Mouse (Mus musculus): Measurements from ENCODE around the gene Eif4a1. TPM values are rescaled to one million over a fixed set of nuclear protein-coding genes. Genes with fewer than 3 reads are reported as not detected.

Eif4a1 gene
- total RNA-seq, 1 experiment from 2014 or later: 694 TPM

DNA sequence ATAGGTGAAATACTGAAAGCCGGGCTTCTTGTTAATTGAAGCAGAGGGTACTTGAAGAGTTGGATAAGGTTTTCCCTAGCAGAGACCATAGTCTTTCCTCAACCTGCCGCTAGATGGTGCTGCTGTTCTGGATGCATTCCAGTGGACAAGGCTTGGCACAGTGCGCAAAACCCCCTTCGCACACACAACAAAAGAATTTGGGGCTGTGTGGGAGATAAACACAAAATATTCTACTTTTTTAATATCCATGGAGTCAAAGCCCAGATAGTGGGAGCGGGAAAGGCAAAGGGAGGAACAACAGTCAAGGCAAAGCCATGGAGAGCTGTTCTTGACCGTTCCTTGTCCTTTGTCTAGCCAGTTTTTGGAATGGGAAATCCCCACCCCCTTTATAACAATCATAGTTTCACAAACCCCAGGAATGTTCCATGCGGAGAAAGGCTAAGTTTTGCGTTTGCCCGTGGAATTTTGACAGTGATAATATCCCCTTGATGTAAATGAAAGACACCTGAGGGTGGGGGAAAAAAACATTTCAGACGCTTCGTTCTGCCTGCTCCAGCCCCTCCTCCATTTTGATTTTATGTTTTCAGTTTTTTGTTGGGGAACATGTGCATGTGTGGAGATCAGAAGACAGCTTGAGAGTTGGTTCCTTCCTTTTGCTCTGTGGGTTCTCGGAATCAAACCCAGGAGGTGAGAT, 10.8 kb upstream of the Eif4a1 start:
- peak; percentile 50 for ATAC-seq (replicated peaks; ENCODE audit: insufficient number of reproducible peaks, low FRiP score, low TSS enrichment, poor library complexity, severe bottlenecking)

DNA sequence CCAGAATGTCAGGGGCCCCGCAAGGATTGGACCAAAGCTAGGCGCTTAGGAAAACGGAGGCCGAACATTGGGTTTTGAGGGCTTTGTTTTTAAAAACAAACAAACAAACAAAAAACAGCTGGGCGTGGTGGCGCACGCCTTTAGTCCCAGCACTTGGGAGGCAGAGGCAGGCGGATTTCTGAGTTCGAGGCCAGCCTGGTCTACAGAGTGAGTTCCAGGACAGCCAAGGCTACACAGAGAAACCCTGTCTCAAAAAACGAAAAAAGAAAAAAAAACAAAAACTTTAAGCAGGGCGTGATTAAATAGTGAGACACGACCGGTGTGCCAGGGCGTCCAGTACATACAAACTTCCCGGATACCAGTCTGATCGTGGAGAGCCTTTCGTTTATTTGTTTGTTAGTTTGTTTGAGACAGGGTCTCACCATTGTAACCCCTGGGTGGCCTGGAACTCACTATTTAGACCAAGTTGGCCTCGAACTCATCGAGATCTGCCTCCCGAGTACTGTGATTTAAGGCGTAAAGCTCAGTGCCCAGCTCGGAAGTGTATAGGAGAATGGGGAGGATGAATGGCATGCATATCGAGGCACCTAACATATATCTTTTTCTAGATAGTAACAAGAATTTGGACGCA, 10.1 kb upstream of the Eif4a1 start:
- no peak for ATAC-seq (replicated peaks; ENCODE audit: insufficient number of reproducible peaks, low FRiP score, low TSS enrichment, poor library complexity, severe bottlenecking)

DNA sequence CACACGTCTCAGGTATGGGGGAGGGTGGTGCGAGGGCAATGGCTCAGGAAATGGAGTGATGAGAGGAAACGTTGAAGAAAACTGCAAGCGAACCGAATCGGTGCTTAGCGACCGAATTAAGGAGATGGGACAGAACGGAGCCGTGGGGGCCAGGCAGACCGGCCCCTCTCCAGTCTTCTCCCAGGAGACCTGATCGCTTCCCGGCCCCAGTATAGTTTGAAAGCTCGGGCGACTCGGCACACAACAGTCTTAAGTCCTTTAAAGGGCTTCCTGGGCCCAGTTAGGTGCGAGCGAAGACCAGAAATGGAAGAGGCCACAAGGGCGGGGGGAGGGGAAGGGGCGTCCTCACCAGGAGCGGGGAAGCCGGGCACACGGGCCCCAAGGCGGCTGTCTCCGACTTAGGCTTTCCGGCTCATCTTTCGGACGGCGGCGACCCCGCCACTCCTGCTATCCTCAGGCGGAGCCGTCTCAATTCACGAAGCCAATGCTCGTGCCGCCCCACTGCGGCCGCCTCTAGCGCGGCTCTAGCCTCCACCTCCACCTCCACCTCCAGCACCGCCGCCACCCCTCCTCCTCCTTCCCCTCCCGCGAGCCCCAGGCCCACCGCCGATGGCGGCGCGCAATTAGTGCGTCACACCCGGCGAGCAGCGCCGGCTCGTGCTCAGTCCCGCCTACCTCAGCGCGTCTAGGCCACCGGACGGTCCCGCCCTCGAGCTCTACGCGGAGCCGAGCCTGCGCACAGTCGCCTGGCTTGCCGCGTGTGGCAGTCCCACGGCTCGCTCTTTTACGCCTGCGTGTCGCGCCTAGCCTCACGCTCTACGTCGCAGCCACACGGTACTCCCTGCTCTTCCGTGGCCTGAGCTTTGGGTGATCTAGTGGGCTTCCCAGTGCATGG, 9.3 kb upstream of the Eif4a1 start, which contains the start of gene Senp3:
TSS of gene Senp3 (minus strand) at position 771 of the 895 bp plus-strand sequence.
- peak; percentile 84 for ATAC-seq (replicated peaks; ENCODE audit: insufficient number of reproducible peaks, low FRiP score, low TSS enrichment, poor library complexity, severe bottlenecking)

DNA sequence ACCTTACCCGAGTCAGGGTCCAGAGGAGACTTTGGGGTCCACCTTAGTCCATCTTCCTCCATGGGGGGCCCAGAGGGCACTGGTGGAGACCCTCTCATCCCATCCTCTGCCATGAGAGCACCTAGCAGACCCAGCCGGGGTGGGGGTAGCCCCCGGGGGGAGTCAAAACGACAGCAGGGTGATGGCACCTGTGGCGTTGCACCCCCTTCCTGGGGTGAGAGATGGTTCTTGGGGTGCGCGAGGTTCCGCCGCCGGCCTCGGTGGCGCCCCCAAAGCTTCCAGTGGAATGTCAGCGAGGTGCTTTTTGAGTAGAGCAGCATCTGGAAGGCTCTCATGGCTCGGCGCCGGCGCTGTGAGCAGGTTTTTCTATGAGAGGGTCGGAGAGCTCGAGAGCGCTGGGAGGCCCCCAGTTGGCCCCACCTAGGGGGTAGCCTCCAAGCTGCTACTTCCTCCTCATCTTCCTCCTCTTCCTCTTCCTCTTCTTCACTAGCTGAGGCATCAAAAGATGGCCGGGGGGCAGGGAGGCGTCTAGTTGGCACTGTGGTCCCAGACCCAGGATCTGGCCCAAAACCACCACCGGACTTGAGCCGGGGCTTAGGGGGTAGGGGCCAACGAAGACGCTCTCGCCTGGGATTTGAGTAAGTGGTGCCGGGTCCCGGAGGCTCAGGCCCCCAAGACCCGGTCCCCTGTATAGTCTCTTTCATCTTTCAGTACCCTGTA, 8.1 kb upstream of the Eif4a1 start:
- no peak for ATAC-seq (replicated peaks; ENCODE audit: insufficient number of reproducible peaks, low FRiP score, low TSS enrichment, poor library complexity, severe bottlenecking)

DNA sequence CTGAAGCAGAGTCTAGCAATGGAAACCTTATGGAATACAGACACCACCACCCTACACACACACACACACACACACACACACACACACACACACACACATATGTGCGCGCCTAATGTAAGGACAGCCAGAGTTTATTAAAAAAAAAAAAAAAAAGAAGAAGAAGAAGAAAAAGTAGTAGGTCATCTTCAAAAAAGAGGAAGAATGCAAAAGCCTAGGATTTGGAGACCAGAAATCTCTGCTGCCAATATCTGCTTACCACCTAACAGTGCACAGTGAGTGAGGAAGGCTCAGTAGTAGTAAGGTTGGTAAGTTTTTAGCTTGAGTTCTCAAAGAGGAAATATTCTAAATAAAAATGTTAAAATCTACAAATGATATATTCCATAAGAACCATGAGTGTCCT, 6.9 kb upstream of the Eif4a1 start:
- ATAC-seq (replicated peaks; ENCODE audit: insufficient number of reproducible peaks, low FRiP score, low TSS enrichment, poor library complexity, severe bottlenecking): no peak

DNA sequence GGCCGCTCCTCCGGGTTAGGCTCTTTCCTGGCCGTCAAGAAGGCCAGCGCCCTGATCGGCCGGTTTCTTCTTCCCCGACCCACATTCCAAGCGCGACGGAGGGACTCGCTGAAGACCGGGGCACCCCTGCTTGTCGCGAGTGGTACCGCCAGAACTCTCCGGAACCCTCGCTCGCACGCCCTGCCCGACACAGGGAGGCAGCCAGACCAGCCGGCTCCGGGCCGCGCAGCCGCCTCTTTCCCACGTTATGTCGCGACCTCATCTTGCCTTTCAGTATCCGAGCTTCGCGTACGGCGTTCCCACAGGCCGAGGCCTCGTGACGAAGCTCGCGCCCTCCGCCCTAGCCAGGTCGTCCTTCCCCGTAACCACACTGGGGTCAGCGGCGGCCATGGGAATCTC, 498 bp downstream of the Eif4a1 start:
- no peak for ATAC-seq (replicated peaks; ENCODE audit: insufficient number of reproducible peaks, low FRiP score, low TSS enrichment, poor library complexity, severe bottlenecking)

DNA sequence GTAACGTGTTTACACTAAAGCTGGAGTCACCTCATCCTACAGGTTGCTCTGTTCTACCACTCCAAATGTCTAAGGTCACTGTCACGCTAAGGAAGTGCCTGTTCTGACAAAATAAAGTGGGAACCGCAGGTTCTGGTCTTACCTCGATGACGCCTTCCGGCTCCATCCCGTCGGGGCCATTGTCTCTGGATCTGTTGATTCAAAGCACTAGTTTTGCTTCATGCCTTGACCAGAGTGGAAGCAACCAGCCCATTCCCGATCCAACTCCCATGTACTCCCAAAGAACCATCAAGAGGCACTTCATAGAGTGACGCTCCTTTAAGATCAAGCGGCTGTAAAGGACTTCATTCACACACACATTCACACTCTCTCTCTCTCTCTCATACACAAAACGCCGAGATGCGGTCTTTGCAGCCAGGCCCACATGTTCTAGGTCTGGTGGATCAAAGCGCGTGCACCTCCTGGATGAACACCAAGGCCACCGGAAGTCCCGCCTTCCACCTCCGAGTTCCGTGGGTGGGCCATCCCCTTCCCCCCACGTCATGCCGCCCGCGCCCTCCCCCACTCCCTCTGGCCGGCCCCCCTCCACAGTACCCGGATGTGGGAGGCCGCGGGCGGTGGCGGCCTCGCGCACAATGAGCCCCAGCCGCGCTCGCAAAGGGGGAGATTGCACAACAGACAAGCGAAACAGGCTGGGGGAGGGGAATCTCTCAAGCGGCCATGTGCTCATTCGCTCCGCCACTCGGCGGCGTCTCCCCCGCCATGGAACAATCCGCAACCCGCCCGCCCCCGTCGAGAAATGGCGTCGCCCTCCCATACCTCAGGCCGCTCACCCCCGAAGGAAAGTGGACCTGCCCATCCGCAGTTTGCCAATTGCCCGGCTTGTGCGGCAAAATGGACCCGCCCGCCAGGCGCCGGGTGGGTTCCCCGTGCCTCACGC, 1.2 kb downstream of the Eif4a1 start:
- ATAC-seq (replicated peaks; ENCODE audit: insufficient number of reproducible peaks, low FRiP score, low TSS enrichment, poor library complexity, severe bottlenecking): peak; percentile 66

DNA sequence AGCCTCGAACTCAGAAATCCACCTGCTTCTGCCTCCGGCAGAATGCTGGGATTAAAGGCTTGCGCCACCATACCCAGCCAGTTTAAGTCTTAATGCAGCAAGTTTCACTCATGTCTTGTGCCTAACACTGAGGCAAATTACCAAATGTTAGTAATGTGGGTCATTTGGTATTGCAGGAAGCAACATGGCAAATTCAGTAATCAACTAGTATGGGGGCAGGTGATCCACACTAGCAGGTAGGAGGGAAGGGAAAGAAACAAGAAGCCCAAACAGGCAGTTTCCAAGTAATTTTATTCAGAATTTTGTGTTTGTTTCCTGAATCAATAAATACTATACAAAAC, 5.6 kb downstream of the Eif4a1 start:
- ATAC-seq (replicated peaks; ENCODE audit: insufficient number of reproducible peaks, low FRiP score, low TSS enrichment, poor library complexity, severe bottlenecking): no peak

DNA sequence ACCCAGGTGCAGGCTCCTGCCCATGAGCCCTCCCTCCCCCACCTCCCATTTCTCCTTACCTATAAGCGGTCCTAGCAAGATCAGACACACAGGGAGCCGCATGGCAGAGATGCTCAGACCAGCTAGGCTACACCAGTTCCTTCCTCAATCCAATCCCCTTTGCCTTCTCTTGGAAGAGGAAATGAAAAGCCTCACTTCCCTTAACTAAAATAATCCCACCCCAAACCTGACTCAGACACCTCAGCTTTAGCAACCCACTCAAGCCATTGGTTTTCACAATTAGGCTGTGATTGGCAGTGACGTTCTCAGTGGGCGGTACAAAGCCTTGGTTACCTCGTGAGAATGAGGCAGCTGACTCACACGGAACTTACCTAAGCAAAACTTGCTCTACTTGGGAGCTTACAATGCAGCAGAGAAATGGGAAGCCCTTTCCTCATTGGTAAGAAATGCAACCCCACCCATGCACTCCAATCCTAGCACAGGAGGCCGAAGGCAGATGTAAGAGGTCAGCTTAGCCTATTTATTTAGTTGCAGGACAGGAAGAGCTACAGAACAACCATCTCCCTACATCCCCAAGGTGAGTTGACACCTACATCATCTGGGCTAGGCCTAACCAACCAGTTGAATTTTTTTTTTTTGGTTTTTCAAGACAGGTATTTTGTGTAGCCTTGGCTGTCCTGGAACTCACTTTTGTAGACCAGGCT, 6.1 kb downstream of the Eif4a1 start, which contains the start of gene Cd68:
TSS of gene Cd68 (minus strand) at position 193 of the 704 bp plus-strand sequence.
- ATAC-seq (replicated peaks; ENCODE audit: insufficient number of reproducible peaks, low FRiP score, low TSS enrichment, poor library complexity, severe bottlenecking): peak; percentile 75

DNA sequence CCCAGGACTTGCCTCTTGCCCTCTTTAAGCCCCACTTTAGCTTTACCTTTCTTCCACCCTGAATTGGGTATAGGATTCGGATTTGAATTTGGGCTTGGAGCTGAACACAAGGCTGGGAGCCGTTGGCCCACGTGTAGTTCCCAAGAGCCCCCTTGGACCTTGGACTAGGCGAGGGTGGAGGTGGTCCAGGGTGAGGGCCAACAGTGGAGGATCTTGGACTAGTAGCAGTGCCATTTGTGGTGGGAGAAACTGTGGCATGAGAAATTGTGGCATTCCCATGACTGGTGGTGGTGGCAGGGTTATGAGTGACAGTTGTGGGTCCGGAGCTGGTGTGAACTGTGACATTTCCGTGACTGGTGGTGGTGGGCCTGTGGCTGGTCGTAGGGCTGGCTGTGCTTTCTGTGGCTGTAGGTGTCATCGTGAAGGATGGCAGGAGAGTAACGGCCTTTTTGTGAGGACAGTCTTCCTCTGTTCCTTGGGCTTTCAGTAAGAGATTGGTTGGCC, 6.7 kb downstream of the Eif4a1 start:
- no peak for ATAC-seq (replicated peaks; ENCODE audit: insufficient number of reproducible peaks, low FRiP score, low TSS enrichment, poor library complexity, severe bottlenecking)

DNA sequence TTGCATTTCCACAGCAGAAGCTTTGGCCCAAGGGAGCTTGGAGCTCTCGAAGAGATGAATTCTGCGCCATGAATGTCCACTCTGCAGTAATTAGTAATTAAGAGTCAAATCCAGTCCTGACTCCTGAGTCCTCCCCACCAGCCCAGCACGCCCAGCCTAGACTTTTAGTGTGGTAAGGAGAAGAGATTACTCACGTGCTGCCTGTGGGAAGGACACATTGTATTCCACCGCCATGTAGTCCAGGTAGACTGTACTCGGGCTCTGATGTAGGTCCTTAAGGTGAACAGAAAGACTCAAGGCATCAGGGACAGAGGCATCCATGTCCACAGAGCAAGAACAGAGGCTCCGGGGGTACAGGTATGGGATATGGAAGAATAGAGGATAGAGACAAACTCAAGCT, 7.4 kb downstream of the Eif4a1 start:
- ATAC-seq (replicated peaks; ENCODE audit: insufficient number of reproducible peaks, low FRiP score, low TSS enrichment, poor library complexity, severe bottlenecking): no peak

DNA sequence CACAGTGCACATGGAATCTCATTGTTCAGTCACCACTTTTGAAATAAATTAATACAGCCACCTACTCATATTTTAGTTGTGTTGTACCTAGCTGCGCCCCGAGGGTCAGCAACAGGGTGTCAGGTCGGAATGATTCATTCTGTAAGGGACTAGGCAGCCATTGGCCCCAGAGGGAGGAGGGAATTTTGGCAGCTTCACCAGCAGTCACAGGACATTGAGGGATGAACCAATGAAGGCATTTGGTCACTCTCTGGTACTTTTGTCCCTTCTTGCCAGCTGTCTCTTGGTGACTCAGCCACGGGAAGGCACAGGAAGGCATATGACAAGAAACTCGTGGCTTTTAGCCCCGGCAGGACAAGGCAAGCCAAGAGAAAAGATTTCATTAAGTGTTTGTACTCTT, 8.4 kb downstream of the Eif4a1 start:
- no peak for ATAC-seq (replicated peaks; ENCODE audit: insufficient number of reproducible peaks, low FRiP score, low TSS enrichment, poor library complexity, severe bottlenecking)

DNA sequence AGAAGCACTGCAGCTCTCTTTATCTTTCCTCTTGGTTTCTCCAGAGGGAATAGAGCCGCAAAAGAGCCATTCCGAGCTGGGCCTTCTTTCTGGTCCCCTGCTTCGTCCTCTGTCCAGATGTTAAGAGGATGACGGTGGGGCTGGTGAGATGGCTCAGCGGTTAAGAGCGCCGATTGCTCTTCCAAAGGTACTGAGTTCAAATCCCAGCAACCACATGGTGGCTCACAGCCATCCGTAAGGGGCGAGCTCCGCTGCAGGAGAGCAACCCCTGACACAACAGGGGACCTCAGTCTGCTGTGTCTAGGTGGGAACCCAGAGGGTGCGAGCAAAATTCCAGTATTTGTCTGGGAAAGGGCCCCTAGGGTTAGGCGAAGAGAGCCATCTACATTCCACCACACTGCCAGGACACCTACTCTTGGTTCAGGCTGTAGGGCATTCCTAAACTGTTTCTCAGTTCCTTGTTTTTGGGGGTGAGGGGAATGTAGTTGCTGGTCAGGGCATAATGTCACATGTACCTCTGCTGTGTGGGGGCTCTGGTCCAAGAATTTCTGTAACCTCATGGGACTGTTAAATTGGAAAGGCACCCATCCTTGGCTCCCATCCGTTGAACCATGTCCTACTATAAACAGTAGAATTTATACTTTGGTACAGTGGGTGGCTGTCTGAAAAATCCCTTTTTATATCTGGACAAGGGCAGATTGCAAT, 9.1 kb downstream of the Eif4a1 start:
- ATAC-seq (replicated peaks; ENCODE audit: insufficient number of reproducible peaks, low FRiP score, low TSS enrichment, poor library complexity, severe bottlenecking): no peak

DNA sequence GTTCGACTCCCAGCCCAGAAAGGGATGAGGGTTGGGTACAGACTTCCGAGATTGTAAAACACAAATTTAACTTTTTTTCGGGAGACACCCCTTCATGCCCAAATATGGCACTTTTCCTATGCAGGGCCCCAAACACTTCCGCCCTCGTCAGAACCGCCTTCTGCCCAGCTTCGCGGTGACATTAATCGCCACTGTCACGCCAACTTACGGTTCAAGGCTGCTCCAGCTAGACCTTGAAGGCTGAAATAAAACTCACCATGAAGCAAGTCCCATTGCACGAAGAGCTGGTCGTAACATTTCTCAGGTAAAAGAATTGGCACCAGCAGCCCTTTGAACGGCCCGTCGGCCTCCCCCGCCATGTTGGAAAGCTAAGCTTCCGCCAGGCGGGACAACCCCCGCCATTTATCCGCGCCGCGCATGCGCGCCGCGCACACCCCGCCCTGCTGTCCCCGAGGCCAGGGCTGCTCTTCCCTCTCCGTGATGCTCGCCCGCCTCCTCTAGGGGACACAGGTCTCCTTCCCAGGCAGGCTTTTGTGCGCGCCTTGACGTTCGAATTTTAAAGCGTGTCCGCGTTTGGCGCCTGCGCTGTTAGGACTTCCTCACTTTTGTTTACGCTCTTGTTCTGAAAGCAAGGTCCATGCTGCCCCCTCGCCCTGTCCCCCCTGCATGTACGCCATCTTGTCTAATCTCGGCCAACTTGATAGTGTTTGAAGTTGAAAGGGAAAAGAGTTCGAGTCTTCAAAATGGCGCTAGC, 9.8 kb downstream of the Eif4a1 start, which contains the start of gene Mpdu1:
TSS of gene Mpdu1 (minus strand) at position 430 of the 754 bp plus-strand sequence.
- peak; percentile 67 for ATAC-seq (replicated peaks; ENCODE audit: insufficient number of reproducible peaks, low FRiP score, low TSS enrichment, poor library complexity, severe bottlenecking)

DNA sequence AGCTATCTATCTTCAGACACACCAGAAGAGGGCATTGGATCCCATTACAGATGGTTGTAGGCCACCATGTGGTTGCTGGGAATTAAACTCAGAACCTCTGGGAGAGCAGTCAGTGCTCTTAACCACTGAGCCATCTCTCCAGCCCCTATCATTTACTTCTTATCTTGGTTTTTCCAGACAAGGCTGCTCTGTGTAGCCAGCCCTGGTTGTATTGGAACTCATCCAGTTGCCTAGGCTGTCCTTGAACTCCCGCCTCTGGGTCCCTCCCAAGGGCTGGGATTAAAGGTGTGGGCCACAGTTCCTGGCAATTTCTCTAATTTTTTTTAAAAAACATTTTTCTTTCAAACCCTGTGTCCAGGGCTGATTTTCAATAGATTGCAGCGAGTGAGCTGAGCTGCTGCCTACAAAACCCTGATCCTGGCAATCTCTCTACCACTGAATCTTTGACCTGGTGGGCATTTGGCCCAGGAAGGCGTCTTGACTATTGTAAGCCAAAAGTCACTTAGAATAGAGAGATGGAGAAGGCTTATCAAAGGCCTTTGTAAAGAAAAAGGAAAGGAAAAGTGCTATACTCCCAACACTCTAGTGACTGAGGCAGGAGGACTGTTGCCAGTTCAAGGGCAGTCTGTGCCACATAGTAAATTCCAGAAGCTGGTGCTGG, 10.9 kb downstream of the Eif4a1 start:
- ATAC-seq (replicated peaks; ENCODE audit: insufficient number of reproducible peaks, low FRiP score, low TSS enrichment, poor library complexity, severe bottlenecking): no peak

Measured in monocyte, adult 5-6 weeks (primary cell).